Mouse (Mus musculus) cerebellum, adult 18-20 months (tissue): ENCODE data around the gene Cdhr3.
"Not testable (repeated sequence)": the region's sequence is repeated elsewhere in the genome, so short reads cannot be mapped to it uniquely, and the experiment has no call there.

Source experiments
- DNase-seq, 2 experiments: peaks; one replicate each; pipeline ENCODE4 v3.0.0; 2021

Cdhr3 gene

DNA sequence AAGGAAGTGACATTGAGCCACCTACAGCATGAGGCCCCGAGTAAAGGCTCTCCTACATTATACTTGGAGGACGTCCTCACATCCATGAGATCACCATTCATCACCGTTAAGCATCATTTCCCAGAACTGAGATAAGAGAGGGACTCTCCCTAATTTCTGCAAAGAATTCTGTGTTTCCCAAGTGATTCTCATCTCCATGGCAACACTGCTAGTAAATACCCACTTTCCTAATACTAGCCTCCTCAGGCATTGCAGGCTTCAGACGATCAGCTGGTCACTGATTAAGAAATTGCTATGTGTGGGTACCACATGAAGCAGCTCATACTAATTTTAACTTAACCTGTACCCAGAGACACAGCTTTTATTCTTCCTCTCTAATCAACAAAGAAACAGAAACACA lies 92.3 kb downstream of the Cdhr3 start:
- DNase-seq: no peak

DNA sequence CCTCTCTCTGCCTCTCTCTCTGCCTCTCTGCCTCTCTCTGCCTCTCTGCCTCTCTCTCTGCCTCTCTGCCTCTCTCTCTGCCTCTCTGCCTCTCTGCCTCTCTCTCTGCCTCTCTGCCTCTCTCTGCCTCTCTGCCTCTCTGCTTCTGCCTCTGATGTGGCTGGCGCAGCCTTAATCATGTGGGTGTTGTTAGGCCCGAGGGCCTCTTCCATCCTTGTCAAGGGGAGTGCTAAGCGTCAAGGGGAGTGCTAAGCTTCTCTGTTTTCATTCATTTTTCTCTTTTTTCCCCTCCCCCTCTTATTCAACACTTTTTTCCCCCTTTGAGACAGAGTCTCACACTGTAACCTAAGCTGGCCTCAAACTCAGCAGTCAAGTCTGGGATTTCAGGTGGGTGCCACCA lies 92.9 kb downstream of the Cdhr3 start:
- DNase-seq: not testable (repeated sequence)

DNA sequence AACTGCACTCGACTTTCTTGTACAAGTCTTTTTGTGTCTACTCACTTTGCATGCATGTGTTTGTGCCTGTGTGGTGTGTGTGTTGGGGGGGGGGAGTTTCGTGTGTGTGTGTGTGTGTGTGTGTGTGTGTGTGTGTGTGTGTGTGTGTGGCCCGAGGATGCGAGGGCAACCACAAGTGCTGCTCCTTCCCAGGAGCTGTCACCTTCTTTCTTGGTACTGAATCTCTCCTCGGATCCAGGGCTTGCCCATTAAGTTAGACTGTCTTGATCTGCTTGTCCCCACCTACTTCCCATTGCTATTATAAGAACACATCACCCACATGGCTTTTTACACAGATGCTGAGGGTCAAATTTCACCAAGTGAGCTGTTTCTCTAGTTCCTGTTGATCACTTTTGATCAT lies 93.9 kb downstream of the Cdhr3 start:
- no peak for DNase-seq

GRCm38 (mm10) chr12:32995081-32995834 lies 97.4 kb downstream of the Cdhr3 start:
- DNase-seq: peak; percentile 24 to 35

- DNase-seq: no peak
These were observed 98.6 kb downstream of the Cdhr3 start for GRCm38 (mm10) chr12:32994081-32994480.

DNA sequence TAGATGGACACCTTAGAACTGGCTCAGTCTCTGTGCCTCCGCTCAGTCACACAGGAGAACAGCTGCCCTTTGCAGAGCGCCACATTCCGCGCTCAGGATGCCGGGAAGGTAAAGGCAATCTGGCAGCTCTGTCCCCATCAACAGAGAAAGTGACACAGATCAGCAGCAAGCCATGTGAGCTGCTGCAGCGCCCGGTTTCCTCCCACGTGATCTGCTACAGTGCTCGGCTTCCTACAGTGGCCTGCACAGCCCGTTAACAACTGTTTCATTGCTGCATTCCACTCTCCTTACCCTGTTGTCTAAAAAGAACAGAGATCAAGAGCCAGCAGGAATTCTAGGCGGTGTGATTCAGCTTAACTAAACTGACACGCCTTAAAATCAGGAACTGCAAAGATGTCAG lies 102.9 kb downstream of the Cdhr3 start:
- peak; percentile 25 to 28 for DNase-seq

- no peak for DNase-seq
These were observed 106.4 kb downstream of the Cdhr3 start for GRCm38 (mm10) chr12:32986284-32986683.
